Mouse (Mus musculus) limb, embryonic 11.5 days (tissue): ENCODE results near the gene Adcy9. TPM values are rescaled to one million over a fixed set of nuclear protein-coding genes. Genes with fewer than 3 reads are reported as not detected.
A peak's percentile ranks its signal among the peaks of the same experiment; 100 is the strongest.

Source experiments
- ATAC-seq: fragments of 200-750 bp; cut with Nextera tagmentation; 2 replicates; pipeline ENCODE4 v1.8.0; 2017; ENCODE audit warnings: low read depth; ENCODE audit not compliant: insufficient number of reproducible peaks, low FRiP score, low TSS enrichment
- DNase-seq: peaks from one replicate; pipeline ENCODE4 v3.0.0-alpha.2; 2015; ENCODE audit warnings: low spot score
- H3K27ac ChIP-seq: fragments of 300-500 bp; sonication (generic); replicated peaks from 2 replicates; pipeline ENCODE4 v1.5.1; 2014; ENCODE audit warnings: low read depth, mild to moderate bottlenecking, low read length
- H3K27me3 ChIP-seq: fragments of 300-500 bp; sonication (generic); 2 replicates; pipeline ENCODE4 v1.6.1; 2014; ENCODE audit warnings: mild to moderate bottlenecking, low read length, mixed read lengths; ENCODE audit not compliant: control insufficient read depth, insufficient read depth
- H3K36me3 ChIP-seq: fragments of 300-500 bp; sonication (generic); 2 replicates; pipeline ENCODE4 v1.6.1; 2014; ENCODE audit warnings: mild to moderate bottlenecking, low read length, moderate library complexity, mixed read lengths; ENCODE audit not compliant: control insufficient read depth, insufficient read depth
- H3K4me1 ChIP-seq: fragments of 300-500 bp; sonication (generic); 2 replicates; pipeline ENCODE4 v1.6.1; 2014; ENCODE audit warnings: low read length, mixed read lengths; ENCODE audit not compliant: control insufficient read depth, insufficient read depth
- H3K4me2 ChIP-seq: fragments of 300-500 bp; sonication (generic); 2 replicates; pipeline ENCODE4 v1.6.1; 2014; ENCODE audit warnings: low read depth, mild to moderate bottlenecking, moderate library complexity; ENCODE audit not compliant: severe bottlenecking
- H3K4me3 ChIP-seq: fragments of 300-500 bp; sonication (generic); 2 replicates; pipeline ENCODE4 v1.5.1; 2014; ENCODE audit warnings: low read depth, low read length
- H3K9ac ChIP-seq: fragments of 300-500 bp; sonication (generic); 2 replicates; pipeline ENCODE4 v1.6.1; 2014; ENCODE audit warnings: mild to moderate bottlenecking, low read length
- H3K9me3 ChIP-seq: fragments of 300-500 bp; sonication (generic); 2 replicates; pipeline ENCODE4 v1.6.1; 2016; ENCODE audit warnings: low read length; ENCODE audit not compliant: control insufficient read depth
- WGBS: fragments of 180-500 bp; shearing (Covaris S2); extraction: QIAGEN DNeasy Blood & Tissue Kit; methylation state at CpG from one replicate; pipeline ENCODE4 v1.1.7; 2014; 5-methylcytosine and 5-hydroxymethylcytosine counted together
- polyA plus RNA-seq: library from polyadenylated mRNA; unstranded; fragments of >200 nt; fragmentation: Nextera tagmentation; extraction: Ambion mirVana; gene quantifications from 2 replicates; pipeline ENCODE4 v1.2.1, GENCODE M21; 2014

Adcy9 gene
- polyA plus RNA-seq: 0.77 and 0.93 TPM in 2 replicates

DNA sequence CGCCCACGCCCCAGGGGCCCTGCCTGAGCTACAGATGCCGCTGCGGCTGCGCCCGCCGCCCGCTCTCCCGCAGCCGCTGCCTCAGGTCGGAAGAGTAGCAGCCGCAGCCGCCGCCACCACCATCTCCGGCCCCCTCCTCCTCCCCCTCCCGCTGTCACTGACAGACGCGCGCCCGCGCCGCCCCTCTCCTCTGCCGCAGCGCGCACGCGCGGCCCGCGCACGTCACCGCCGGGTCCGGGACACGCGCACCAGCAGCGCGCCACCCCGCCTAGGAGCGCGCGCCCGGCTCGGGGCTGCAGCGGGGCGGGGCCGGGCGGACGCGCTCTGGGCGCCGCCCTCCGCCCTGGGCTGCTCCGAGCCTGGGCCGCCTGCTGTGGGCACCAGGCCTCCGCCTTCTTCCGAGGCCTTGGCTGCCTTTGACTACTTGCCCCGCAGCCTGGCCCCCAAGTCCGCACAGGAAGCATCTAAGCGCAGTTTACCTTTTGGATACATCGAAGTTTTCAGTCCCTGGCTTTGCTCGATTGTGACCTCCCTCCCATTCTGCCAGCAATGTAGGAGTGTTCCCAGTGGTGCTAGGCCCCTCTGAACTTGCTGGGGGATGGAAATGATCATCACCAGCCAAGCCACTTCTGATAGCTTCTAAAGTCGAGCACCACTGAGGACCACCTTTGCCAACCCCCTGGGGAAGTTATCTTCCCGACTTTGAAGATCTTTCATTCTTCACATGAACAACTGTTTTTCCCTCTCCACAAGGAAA lies at the start of gene Adcy9:
Gene Adcy9, minus strand, starts transcription at position 201 of the 757 bp plus-strand sequence.
- WGBS: under 1% methylated on average over 49 of the region's 64 CpGs
- Histone ChIP-seq H3K36me3 (no peaks in the 10 kb centered on the region), H3K4me3 (peak within 1 kb of the TSS; percentile 65), H3K4me1 (peaks cover 5% of the 10 kb centered on the region; the same call in 1 of the 2 replicates), H3K4me2 (peak within 1 kb of the TSS; percentile 98), H3K27me3 (peaks cover 17% of the 10 kb centered on the region), H3K27ac (no peak within 1 kb of the TSS), H3K9ac (peak within 1 kb of the TSS; percentile 62), H3K9me3 (no peaks in the 10 kb centered on the region)
- peak; percentile 86 for DNase-seq
- ATAC-seq: peak; percentile 83

DNA sequence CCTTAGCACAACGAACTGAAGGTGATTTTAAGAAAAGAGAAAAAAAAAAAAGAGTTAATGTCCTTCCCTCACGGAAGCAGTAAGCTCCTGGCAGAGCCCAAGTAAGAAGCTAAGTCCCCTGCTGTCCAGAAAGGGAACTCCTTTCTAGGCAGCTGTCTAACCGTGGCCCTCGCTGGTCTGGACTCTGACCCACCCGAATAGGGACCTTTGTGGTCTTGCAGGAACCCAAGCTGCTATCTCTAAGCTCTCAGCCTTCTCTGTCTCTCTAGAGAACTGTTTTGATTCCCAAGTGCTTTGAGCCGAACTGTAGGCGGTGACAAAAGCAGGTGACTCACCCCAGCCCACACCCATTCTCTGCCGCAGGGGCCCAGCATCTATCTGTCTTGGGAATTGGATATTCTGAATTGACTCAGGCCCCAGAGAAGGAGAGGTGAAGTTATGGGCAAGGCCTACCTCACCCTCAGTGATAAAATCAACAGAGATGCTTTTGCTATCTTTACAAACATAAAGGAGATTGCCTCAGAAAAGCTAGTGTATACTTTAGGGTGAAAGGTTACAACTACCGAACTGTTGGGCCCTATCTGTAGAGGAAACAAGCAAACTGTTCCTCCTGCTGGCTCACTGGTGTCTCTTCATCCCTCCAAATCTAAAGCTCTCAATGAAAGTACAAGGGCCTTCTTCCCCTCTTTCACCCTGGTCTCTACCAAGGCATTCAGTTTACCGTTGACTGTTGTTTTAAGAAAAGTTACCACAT lies 49.5 kb upstream of the Adcy9 start:
- Histone ChIP-seq H3K4me3 (no peak overlapping the region), H3K9me3 (no peaks in the 10 kb centered on the region), H3K4me1 (no peaks in the 10 kb centered on the region), H3K9ac (no peak overlapping the region), H3K36me3 (no peaks in the 10 kb centered on the region), H3K27ac (no peak overlapping the region), H3K4me2 (no peak overlapping the region), H3K27me3 (no peaks in the 10 kb centered on the region)
- no peak for DNase-seq
- 68% methylated on average over 10 of the region's 10 CpGs for whole genome bisulfite sequencing
- no peak for ATAC-seq

DNA sequence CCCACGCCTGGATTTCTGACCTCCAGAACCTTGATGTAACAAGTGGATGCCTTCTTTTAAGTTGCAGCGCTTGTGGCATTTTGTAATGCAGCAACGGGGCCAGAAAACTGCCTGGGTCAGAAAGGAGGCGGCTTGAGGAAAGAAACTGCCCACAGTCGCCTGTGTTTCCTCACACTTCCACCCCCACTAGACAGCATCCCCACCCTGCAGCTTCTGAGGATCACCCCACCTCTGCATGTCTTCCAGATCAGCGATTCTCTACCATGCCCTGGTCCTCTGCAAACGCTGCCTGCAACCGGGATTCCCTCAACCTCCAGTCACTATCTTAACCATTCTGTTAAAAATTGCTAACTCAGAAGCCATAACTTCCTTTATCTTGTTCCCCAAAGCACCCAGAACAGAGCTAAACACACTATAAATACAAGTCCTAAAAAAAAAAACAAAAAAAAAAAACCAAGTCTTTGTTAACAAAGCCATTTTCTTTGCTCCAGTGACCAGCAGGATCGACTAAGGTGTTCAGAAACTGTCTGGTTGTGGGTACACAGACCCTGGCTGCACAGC lies 44.3 kb upstream of the Adcy9 start:
- Histone ChIP-seq H3K27me3 (no peaks in the 10 kb centered on the region), H3K36me3 (no peaks in the 10 kb centered on the region), H3K9me3 (no peaks in the 10 kb centered on the region), H3K4me2 (no peak overlapping the region), H3K9ac (no peak overlapping the region), H3K4me1 (no peaks in the 10 kb centered on the region), H3K27ac (no peak overlapping the region), H3K4me3 (no peak overlapping the region)
- WGBS: 78% methylated on average over 9 of the region's 9 CpGs
- ATAC-seq (no peak), DNase-seq (no peak)

DNA sequence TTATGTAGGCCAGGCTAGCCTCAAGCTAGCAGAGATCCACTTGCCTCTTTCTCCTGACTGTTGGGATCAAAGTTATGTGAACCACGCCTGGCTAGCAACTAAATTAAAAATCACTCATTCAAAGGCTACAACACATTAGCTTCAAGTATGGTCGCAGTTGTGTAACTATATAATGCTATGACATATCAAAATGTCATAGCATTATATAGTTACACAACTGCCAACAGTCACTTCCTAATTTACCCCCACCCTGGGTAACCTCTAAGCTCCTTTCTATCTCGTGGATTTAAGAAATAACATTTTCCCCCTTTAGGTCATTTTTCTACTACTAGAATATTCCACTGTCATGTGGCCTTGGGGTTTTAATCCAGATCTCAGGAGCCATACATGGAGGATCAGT lies 37.6 kb upstream of the Adcy9 start:
- Histone ChIP-seq H3K4me1 (no peaks in the 10 kb centered on the region), H3K27ac (no peak overlapping the region), H3K9me3 (no peaks in the 10 kb centered on the region), H3K4me3 (no peak overlapping the region), H3K36me3 (no peaks in the 10 kb centered on the region), H3K4me2 (no peak overlapping the region), H3K27me3 (no peaks in the 10 kb centered on the region), H3K9ac (no peak overlapping the region)
- ATAC-seq (no peak), DNase-seq (no peak)
- 79% methylated on average over 3 of the region's 3 CpGs for whole genome bisulfite sequencing

DNA sequence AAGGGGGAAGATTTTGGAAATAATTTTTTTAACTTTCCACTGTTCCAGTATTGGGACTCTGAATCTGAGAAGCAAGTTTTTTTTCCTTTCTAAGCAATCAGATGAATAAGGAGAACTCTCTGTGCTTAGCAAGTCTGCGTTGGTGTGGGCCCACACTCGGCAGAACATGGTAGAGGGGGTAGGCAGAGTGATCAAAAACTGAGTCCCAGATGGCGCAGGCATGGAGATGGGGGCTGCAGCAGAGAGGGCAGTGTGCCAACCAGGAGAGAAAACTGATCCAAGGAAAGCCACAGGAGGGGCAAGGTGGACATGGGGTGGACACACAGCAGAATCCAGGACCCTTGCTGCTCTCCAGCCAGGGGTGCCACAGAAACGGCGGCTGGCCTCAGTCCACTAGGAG lies 36.1 kb upstream of the Adcy9 start:
- no peak overlapping the region for H3K9ac ChIP-seq
- 85% methylated on average over 5 of the region's 5 CpGs for WGBS
- H3K27me3 ChIP-seq: no peaks in the 10 kb centered on the region
- no peaks in the 10 kb centered on the region for H3K4me1 ChIP-seq
- no peak overlapping the region for H3K4me3 ChIP-seq
- no peak overlapping the region for H3K4me2 ChIP-seq
- H3K27ac ChIP-seq: no peak overlapping the region
- no peaks in the 10 kb centered on the region for H3K9me3 ChIP-seq
- no peak for ATAC-seq
- no peaks in the 10 kb centered on the region for H3K36me3 ChIP-seq
- DNase-seq: no peak

DNA sequence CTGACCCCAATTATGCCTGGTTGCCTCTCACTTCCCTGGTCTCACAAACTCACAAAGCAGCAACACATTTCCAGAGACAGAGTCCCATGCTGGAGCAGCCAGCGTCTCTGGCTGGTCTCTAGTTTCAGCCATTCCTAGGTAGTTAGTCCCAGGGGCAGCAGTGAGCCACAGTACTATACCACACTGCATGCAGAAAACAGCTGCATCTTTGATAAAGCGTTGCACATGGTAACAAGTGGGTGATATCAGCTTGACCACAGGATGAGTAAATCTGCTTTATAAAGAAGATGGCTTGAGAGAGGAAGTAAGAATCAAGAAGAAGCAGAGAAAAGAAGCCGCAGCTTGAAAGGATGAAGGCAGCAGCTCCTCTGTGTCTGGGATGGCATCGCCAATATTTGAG lies 35.4 kb upstream of the Adcy9 start:
- H3K27ac ChIP-seq: no peak overlapping the region
- no peaks in the 10 kb centered on the region for H3K27me3 ChIP-seq
- no peaks in the 10 kb centered on the region for H3K9me3 ChIP-seq
- no peak overlapping the region for H3K9ac ChIP-seq
- no peak overlapping the region for H3K4me2 ChIP-seq
- WGBS: 75% methylated on average over 4 of the region's 4 CpGs
- no peaks in the 10 kb centered on the region for H3K4me1 ChIP-seq
- DNase-seq (no peak), ATAC-seq (no peak)
- no peaks in the 10 kb centered on the region for H3K36me3 ChIP-seq
- no peak overlapping the region for H3K4me3 ChIP-seq

DNA sequence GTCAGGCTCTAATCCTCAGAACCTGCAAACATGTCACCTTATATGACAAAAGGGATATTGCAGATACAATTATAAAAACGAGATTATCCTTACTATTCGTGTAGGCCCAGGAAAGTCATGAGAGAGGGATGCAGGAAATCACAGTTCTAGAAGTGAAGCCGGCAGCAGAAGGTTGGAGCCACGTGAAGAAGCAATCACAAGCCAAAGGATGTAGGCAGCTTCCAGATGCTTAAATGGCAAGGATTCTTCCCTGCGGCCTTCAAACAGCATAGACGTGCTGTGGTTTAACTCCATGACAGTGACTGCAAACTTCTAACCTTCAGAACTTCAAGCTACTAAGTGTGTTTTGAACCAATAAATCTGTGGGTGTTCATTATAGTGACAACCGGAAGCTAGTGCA lies 34.3 kb upstream of the Adcy9 start:
- H3K36me3 ChIP-seq: no peaks in the 10 kb centered on the region
- WGBS: 88% methylated on average over 7 of the region's 7 CpGs
- H3K9ac ChIP-seq: no peak overlapping the region

DNA sequence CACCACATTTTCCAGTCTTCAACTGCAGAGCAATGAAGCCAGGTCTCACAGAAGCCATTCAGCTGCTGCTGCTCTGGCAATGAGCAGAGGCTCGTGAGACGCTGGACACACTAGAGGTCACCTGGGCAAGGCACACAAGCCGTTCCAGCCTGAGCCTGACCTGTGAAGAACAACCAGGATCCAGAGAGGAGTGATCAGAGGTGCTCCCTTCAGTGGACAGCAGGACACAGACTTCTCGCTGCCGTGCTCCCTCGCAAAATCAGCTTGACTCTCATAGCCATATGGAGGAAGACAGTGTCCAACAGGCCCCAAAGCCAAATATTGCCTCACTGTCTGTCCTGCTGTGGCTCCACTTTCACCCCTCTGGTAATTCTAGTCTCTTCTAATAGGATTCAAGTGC lies 29.1 kb upstream of the Adcy9 start:
- WGBS: 85% methylated on average over 6 of the region's 6 CpGs
- ATAC-seq (no peak), DNase-seq (no peak)
- Histone ChIP-seq H3K9me3 (no peaks in the 10 kb centered on the region), H3K9ac (no peak overlapping the region), H3K4me3 (no peak overlapping the region), H3K27me3 (no peaks in the 10 kb centered on the region), H3K4me2 (no peak overlapping the region), H3K36me3 (no peaks in the 10 kb centered on the region), H3K27ac (no peak overlapping the region), H3K4me1 (no peaks in the 10 kb centered on the region)

More for the DNA sequence above, 34.3 kb upstream of the Adcy9 start:
- no peak overlapping the region for H3K4me3 ChIP-seq
- H3K27ac ChIP-seq: no peak overlapping the region
- H3K4me2 ChIP-seq: no peak overlapping the region
- ATAC-seq: no peak
- H3K4me1 ChIP-seq: no peaks in the 10 kb centered on the region
- no peak for DNase-seq
- H3K27me3 ChIP-seq: no peaks in the 10 kb centered on the region
- no peaks in the 10 kb centered on the region for H3K9me3 ChIP-seq
